Mouse (Mus musculus): ENCODE data around the gene Slc34a1.

Gene Slc34a1

GRCm38 (mm10) chr13:55398088-55398487, at the start of gene Slc34a1:
TSS of gene Slc34a1 (plus strand) at chr13:55398187.
- no peak for DNase-seq

GRCm38 (mm10) chr13:55361145-55361544, 36.8 kb upstream of the Slc34a1 start:
- DNase-seq, result no peak

DNA sequence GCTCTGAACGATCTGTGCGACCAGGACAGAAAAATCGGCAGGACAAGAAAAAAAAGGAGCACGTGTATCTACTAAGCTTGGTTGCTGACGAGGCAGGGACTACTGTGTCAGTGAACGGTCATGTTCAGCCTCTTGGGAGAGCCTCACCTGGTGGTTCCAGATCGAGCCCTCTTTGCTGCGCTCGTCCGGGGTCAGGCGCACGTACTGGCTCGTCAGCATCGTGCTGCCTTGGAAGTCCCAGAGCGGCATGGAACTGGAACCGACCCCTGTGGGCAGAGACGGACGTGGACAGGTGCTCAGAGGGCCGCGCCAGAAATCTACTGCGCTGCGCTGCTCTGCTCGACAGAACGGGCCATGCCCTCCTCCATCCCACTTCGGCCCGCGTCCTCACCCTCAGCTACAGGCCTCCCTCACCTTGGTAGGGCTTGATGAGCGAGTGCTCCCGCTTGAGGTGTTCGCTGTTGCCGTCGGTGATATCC, 36.0 kb upstream of the Slc34a1 start:
- peak; percentile 34 for DNase-seq

DNA sequence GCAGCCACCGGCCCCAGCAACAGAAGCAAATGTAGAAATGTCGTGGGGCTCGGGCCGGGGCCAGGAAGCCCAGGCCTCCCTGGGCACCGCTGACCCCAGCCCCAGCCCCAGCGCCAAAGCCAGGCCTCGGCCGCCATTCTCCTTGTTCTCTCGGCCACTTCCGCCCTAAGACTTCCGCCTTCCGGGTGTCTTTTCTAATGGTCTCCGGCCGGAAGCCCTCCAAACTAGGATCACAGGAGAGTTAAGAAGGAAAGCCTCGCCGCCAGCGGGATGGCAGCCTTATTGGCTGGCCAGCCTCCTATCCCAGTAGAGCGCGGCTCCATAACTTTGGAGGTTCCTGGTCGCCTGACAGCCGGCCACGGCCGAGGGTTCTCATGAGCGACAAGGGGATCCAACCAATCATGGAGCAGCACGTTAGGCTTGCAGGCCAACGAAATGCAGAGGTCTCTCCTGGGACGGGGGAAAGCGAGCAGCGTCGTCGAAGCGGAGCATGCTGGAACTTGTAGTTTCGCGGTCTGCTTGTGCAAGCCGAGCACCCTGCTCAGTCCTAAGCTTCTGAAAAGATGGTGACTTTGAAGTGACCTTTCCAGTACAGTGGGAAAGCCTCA, 35.4 kb upstream of the Slc34a1 start, which contains the start of gene Lman2:
Gene Lman2, minus strand, starts transcription at position 331 of the 608 bp plus-strand sequence.
- DNase-seq, result peak; percentile 99

- DNase-seq, result no peak
Observed at GRCm38 (mm10) chr13:55368401-55368800, 29.6 kb upstream of the Slc34a1 start.

- peak; percentile 74 for DNase-seq
Observed at GRCm38 (mm10) chr13:55369531-55370114, 28.4 kb upstream of the Slc34a1 start, which contains the start of gene Rgs14. TSS of gene Rgs14 (plus strand) at chr13:55369732.

DNA sequence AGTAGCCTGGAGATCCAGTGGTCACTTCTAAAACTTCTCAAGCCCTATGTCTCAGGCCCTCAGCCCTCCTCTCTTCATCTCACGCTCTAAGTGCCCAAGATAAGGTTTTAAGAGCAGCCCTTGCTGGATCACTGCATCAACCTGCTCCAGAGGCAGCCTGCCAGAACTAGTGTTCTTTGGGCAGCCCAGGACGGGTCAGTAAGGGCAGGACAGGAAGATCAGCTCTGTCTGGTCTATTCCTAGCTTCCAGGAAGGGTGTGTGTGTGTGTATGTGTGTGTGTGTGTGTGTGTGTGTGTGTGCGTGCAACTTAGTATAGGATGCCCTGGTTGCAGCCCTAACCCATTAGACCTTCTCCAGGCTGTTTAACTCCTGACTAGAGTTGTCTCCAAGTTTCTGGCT, 27.8 kb upstream of the Slc34a1 start:
- DNase-seq, result no peak

GRCm38 (mm10) chr13:55371007-55371681, 26.8 kb upstream of the Slc34a1 start:
- DNase-seq, result peak; percentile 88

DNA sequence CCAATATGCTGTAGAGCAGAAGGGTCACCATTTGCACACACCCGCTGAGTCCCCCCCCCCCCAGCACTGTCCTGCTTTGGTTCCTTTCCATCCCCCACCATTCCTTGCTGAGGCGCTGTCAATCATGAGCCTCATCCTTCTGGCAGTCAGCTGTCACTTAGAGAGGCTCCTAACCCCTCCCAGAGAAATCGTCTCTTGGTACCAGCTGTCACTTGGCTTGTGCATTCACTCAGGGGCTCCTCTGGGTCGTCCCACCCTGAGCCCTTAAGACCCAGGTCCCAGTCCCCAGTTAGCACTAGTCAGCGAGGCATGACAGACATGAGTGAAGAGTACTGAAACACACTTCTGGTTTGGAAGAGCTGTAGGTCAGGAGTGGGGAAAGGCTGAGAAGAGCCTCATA, 26.2 kb upstream of the Slc34a1 start:
- DNase-seq, result no peak

GRCm38 (mm10) chr13:55374206-55374924, 23.6 kb upstream of the Slc34a1 start:
- no peak for DNase-seq

DNA sequence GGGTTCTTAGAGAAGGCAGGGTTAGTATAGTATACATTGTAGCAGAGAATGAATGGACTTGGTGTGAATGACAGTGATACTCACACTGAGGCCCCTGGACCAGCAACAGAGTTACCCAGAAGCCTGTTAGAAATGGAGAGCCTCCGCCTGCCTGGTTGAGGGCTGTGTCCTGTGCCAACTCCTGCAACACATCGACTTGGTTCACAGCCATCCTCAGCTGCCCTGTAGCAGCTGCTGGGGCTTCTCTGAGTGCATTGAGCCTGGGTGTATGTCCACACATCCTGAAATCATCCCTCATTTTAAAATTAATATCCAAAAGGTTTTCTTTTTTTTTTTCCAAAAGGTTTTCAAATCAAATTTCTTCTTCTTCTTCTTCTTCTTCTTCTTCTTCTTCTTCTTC, 22.1 kb upstream of the Slc34a1 start:
- DNase-seq, result no peak

DNA sequence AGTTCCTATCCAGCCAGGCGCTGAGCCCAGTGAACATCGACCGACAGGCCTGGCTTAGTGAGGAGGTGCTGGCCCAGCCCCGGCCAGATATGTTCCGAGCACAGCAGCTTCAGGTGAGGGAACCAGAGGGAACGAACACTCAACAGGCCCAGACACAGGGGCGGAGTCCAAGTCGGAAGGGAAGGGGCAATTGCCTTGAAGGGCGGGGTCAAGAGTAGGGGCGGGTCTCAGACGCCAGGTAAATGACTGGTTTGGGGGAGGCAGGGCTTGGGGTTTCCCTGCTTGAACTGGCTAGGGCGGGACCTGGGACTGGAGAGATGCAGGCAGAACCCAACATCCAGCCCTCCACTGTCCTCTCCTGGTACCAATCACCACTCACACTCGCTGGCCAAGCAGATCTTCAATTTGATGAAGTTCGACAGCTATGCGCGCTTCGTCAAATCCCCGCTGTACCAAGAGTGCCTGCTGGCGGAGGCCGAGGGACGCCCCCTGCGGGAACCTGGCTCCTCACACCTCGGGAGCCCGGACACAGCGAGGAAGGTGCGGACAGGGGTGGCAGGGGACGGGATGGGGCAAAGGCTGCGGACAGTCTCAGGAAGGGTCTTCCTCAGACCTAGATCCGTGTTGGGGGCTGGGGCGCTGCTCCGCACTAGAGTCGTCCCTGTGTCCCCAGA, 18.9 kb upstream of the Slc34a1 start:
- no peak for DNase-seq

DNA sequence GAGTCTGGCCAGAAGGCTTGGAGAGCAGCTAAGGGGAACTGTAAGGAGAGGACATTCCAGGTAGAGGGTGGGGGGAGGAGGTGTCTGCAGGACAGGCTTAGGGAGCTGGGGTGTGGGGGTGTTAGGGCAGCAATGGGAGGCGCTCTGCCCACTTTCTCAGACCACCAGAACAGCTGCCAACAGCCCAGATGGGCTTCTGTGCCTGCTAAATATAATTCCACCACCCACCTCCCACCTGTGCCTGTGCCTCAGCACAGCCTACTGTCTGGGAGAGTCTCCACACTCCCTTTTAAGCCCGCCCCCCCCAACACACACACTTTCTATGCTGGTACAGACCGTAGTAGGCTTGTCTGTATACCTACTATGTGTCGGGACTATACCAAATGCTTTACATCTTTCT, 16.2 kb upstream of the Slc34a1 start:
- DNase-seq, result peak; percentile 90

DNA sequence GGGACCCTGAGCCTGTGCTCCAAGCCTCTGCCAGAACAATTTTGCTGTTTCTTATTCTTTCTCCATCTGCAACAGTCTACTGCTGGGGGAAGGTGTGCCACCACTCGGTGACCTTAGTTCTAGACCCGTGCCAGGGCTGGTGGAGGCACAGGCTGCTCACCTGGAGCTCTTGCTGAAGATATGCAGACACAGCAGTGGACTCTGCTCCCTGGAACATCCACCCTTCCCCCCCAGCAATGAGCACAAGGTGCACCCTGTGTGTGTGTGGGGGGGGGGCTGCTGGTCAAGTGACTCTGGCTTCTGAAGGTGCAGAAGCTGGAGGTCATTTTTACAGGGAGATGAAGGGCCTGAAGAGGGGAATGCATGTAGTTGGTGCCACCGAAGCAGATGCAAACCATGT, 7.3 kb upstream of the Slc34a1 start:
- no peak for DNase-seq

DNA sequence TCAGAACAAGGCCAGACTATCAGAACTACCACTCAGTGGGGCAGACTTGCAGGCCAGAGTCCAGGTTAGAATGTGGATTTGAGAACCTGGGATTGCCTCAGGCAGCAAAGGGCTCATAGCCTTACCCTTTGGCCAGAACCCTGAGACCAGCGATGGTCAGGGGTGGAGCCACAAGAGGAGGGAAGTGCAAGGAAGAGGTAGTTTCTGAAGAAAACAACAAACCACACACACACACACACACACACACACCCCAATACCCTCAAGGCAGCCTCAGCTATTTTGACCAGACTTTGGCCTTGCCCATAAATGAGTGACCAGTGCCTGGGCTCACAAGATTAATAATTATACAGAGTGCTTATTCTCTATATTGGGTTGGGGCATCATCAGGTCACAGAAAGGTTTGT, 6.4 kb upstream of the Slc34a1 start:
- no peak for DNase-seq

- DNase-seq, result no peak
Observed at GRCm38 (mm10) chr13:55392933-55393332, 5.1 kb upstream of the Slc34a1 start.

DNA sequence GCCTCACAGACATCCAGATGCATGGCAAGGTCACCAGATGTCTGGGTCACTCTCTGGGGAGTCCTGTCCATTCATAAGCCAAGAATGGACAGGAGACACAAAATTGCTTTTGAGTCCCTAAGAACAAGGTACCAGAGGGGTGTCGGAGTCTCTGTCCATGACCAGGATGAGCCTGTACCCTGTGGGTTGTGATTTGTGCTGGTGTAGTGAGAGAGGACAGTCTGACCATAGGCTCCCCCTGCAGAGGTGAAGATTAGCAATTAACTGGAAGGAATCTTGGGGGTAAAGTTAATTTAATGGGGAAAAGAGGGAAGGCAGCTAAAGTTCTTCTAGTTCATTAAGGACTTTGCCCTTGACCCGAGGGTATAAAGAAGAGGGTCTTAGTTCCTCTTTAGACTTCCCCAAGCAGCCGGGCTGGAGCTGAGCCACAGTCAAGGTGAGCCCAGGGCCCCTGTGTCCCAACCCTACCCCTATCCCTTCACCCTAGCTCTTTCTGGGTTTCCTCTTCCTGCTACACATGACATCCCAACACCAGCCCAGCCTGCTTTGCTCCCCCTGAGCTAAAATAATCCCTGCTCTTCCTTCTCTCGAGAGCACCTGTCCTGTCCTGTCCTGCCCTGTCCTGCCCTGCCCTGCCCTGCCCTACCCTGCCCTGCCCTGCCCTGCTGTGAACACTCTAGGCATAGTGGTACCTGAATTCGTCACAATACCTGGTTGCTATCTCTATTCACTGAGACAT, 1.5 kb downstream of the Slc34a1 start:
- no peak for DNase-seq

- DNase-seq, result no peak
Observed at GRCm38 (mm10) chr13:55400039-55400346, 2.0 kb downstream of the Slc34a1 start.

GRCm38 (mm10) chr13:55403266-55403665, 5.3 kb downstream of the Slc34a1 start:
- DNase-seq, result no peak

DNA sequence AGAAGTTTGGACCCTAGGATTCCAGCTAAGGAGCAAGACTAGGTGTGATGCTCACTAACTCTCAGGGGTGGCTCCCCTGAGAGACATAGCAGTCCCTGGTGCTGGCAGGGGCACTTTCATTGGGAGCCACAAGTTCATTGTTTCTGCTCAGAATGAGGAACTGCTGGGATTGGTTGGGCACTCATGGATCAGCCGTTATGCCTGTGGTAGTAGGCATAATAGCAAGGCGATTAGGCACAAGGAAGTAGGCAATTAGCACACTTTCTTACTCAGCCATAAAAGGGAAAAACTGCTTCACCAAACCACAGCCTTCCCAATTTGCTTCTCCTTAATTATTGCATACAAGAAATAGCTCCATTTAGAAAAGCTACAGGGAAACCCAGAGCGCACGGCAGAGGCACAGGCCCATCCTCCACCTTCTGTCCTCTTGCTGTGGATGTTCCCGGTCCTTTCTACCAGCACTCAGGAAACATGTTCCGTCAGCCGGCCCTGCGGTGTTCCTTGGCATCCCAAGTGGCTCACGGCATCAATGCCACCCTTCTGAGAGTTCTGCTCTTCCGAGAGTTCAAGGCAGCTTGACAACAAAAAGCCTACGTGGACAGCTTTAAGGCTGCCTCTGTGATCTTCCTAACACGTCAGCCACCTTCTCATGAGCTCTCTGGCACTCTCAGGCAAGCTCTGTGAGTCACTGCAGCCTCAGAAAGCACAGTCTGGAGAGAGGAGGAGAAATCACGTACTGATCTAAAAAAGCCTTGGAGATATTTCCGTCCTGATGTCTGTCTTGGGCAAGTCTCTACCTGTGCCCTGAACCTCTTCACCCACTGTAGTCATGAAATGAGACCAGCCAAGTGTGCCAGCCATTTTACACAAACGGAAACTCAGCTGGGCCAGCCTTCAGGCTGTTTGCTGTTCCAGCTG, 6.2 kb downstream of the Slc34a1 start:
- peak; percentile 54 for DNase-seq
